Mouse (Mus musculus) C2C12 (cell line): Measurements from ENCODE around the gene Sept4.

Experiments
- CEBPB ChIP-seq: IDR thresholded peaks from one replicate; pipeline ENCODE4 v1.6.1; 2011; ENCODE audit warnings: low read depth, mild to moderate bottlenecking, control low read depth, moderate library complexity
- CTCF ChIP-seq: IDR thresholded peaks from one replicate; pipeline ENCODE4 v1.5.1; 2011; ENCODE audit not compliant: control insufficient read depth, insufficient read depth, insufficient read length
- MAX ChIP-seq: IDR thresholded peaks from one replicate; pipeline ENCODE4 v1.6.1; 2011; ENCODE audit warnings: mild to moderate bottlenecking, control low read depth
- MYOD1 ChIP-seq: IDR thresholded peaks from one replicate; pipeline ENCODE4 v1.6.1; 2011; ENCODE audit warnings: low read depth; ENCODE audit not compliant: control insufficient read depth, insufficient read length
- MYOG ChIP-seq: IDR thresholded peaks from one replicate; pipeline ENCODE4 v1.6.1; 2011; ENCODE audit not compliant: control insufficient read depth, insufficient read length; ENCODE audit errors: extremely low read depth
- USF1 ChIP-seq: IDR thresholded peaks from one replicate; pipeline ENCODE4 v1.6.1; 2011; ENCODE audit warnings: low read depth, mild to moderate bottlenecking, control low read depth, moderate library complexity

DNA sequence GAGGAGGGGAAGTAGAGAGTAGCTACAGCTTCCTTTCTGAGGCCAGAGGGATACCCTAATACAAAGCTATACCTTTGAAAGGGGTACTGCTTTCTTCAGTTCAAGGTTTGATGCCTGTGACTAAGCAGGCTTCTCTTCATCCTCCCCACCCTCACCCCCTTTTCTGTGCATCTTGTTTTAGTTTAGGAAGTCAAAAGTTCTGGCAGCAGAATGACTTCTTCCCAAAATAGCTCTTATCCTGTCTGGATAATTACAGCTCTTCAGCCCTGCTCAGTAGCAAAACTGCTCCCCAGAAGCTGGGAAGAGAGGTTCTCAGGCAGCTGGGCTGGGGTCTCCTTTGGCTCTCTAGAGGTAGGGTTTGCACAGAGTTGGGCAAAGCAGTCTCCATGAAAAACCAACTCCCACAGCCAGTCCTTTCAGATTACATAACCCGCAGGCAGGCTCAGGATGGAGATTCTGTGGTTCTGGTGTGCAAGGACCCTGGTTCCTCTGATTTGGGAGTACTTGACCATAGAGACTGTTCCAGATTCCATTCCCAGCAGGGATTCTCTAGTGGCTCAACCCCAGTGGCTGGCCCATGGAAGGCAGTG lies 2.8 kb downstream of the Sept4 start:
- no peak for TF ChIP-seq CTCF
- TF ChIP-seq MAX = no peak
- TF ChIP-seq CEBPB = no peak
- TF ChIP-seq USF1 = no peak
- TF ChIP-seq MYOG = no peak
- no peak for TF ChIP-seq MYOD1
